Mouse (Mus musculus): ENCODE data around the gene Tbc1d2.
"Not testable (repeated sequence)": the region's sequence is repeated elsewhere in the genome, so short reads cannot be mapped to it uniquely, and the experiment has no call there.

Gene Tbc1d2

GRCm38 (mm10) chr4:46601844-46602423 is 48.1 kb downstream of the Tbc1d2 start, which contains the start of gene Coro2a:
Coro2a (minus strand) TSS chr4:46602202.
- DNase-seq (ENCODE audit: low spot score in 2 of 2) = peak; percentile 75 to 81

DNA sequence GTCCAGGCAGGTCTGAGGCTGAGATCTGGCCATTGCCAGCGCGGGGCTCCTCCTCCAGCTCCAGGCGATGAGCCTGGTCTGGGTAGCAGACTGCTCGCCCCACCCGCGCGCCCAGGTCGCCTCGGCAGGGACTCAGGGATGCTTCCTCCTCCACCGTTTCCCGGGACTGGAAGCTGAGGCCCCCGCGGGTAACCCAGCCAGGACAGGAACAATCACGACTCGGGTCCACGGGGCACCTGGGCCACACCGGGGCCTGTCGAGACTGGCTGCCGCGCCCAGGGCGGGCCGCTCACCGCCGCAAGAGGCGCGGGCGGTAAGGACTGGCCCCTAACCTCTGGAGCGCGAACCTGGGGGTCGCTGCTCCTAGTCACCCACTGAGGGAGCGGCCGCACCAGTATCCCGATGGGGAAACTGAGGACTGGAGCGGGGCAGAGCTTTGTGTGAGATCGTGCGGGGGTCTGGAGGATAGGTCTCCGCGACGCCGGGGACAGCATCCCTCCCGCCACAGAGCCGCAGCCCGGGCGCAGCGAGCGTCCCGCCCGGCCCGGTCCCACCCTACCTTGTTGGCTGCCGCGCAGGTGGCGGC is 48.7 kb downstream of the Tbc1d2 start:
- DNase-seq (ENCODE audit: low spot score in 2 of 2) = peak in 1 of 2 experiments; percentile 62

DNA sequence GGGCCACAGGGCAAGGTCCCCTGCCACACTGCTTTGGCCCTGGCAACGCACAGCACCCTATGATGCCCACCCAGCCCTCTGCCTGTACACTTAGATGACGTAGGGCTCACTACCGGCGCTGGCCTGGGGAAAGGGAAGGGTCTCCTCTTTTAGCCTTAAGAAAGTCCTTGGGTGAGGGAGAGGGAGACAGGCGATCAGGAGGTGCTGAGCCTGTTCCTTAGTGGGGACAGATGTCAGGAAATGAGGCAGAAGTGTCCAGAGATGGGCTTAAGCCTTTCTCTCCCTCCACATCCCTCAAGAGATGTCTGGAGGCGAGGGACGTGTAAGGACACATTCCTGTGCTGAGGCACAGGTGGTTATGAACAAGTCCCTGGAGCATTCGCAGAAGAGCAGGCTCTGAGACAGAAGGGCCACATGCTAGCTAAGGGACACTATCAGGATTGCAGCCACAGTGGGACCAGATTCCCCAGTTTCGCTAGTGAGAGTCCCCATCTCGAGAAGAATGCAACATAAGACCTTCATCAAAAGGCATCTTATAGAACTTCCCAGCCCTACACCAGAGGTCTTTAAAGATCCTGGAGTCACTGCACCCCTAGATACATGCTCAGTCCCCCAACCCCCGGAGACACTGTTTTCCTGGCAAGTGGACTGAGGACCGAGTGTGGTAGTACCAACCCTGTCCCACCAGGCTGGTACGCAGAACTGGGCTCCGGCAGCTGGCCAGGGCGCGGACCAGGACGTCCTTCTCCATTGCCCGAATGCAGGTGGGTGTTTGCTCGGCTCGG is 49.3 kb downstream of the Tbc1d2 start:
- DNase-seq (ENCODE audit: low spot score in 2 of 2) = peak in 1 of 2 experiments; percentile 53

DNA sequence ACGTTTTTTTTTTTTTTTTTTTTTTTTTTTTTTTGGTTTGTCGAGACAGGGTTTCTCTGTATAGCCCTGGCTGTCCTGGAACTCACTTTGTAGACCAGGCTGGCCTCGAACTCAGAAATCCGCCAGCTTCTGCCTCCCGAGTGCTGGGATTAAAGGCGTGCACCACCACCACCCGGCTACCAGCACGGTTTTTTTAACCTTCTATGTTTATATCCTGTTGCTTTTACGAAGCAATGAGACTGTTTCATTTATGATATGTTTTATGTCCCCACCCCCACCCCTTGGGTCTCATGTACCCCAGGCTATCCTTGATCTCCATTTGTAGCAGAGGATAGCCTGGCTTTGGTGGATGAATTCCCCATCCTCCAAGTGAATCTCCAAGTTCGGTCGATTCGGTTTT is 50.4 kb downstream of the Tbc1d2 start:
- DNase-seq (ENCODE audit: low spot score in 2 of 2) = not testable (repeated sequence)

DNA sequence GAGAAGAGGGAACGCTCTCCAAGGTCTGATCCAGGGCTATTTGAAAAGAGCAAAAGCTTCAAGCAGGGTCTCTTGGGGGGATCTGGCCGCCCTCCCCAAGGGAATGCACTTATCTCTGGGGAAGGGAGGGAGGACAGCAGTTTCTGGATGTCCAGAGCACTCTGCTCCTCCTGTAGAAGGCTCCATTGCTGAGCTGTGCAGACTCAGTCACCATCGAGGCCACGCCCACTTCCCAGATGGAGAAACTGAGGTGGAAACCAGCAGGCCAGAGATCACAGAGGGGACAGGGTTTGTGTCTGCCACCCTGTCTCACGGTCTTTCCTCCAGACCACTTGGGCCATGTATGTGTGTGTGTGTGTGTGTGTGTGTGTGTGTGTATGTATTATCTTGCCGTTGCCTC is 51.0 kb downstream of the Tbc1d2 start:
- DNase-seq (ENCODE audit: low spot score in 2 of 2) = peak in 1 of 2 experiments; percentile 55

DNA sequence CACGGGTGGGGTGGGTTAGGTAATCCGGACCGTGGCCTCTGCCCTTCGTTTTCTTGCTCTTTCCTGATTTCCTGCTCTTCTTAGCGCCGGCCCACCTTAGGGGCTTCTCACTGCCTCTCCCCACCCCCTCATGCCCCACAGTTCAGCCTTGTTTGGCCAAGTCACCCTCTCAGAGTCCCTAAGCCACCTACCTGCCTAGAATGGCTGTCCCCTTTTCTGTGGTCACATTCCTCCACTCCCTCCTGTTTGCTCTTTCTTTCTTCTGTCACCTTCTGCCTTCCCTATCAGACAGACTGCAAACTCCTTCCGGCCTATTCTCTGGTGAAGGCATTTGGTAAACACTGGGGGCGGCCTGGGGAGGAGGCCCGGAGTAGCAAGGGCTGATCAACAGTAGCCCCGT is 51.9 kb downstream of the Tbc1d2 start:
- DNase-seq (ENCODE audit: low spot score in 2 of 2) = peak in 1 of 2 experiments; percentile 50

DNA sequence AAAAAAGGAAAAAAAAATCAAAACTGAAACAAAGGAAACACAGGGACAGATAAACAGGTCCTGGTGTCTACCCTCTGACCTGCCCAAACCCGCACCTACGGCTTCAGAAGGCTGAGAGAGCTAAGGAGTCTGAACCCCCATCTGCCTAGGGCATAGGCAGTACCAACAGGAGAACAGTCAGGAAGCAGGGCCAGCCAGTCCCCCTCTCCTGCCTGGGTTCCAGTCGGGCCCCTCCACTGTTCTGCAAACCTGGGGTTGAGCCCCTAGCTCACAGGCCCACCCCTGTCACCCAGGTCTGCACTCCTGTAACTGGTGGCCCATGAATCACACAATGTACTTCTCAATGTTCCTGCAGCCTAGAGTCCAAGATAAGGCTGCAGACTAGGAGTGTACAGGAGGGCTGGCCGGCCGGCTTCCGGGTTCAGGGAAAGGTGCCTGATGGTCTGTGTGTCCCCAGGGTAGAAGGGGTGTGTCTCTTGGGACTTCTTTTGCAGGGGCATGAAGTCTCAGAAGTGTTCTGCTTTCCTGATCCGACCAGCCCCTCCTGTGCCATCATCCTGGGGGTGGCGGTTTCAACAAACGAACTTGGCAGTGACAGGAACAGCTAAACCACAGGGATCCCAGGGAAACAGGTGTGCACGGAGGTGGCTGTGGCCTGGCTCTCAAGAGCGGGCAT is 52.6 kb downstream of the Tbc1d2 start:
- DNase-seq (ENCODE audit: low spot score in 2 of 2) = peak in 1 of 2 experiments; percentile 55

GRCm38 (mm10) chr4:46596398-46596797 is 53.6 kb downstream of the Tbc1d2 start:
- DNase-seq (ENCODE audit: low spot score in 2 of 2) = peak in 1 of 2 experiments; percentile 50

DNA sequence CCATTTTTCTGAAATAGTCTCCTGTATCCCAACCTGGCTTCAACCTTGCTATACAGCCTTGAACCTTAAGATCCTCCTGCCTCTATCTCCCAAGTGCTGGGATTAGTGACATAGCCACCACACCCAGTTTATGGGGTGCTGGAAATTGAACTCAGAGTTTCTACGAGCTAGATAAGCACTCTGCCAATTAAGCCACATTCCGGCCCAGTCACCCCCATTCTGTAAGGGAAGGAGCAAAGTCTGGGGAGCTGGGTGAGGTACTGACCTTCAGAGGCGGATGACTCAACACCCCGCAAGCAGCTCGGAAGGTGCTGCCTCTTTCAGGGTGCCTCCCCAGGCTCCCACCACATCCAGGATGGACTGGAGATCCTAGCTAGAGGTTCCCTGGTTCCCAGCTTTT is 55.9 kb downstream of the Tbc1d2 start:
- DNase-seq (ENCODE audit: low spot score in 2 of 2) = peak; percentile 10 to 50

GRCm38 (mm10) chr4:46593472-46593871 is 56.5 kb downstream of the Tbc1d2 start:
- DNase-seq (ENCODE audit: low spot score in 2 of 2) = peak in 1 of 2 experiments; percentile 47

DNA sequence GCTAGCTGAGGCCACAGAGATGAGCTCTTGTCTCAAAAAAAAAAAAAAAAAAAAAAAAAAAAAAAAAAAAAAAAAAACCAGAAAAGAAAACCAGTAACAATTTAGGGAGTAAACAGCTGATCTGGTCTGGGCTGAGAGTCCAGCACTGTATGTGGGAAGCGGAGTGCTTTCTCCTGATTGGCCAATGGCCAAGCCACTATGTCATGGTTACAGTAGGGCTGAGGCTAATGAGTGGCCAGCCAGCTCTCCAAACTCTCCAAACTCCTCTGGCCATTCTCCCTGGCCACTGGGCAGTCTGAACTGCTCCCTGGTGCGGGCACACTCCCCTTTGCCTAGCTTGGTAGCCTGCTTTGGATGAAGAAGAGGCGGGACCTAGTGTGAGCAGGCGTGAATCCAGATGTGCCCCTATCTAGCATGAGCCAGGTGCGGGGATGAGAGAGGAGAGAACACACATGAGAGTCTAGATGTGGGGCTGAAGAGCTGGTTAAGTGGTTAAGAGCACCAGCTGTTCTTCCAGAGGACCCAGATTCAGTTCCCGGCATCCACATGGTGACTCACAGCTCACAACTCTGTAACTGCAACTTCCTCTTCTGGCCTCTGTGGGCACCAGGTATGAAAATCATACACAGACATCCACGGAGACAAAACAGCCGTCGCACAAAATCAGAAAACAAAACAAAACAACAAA is 58.0 kb downstream of the Tbc1d2 start:
- DNase-seq (ENCODE audit: low spot score in 2 of 2) = peak; percentile 29 to 59

- DNase-seq (ENCODE audit: low spot score in 2 of 2) = peak in 1 of 2 experiments; percentile 12
These were observed 59.2 kb downstream of the Tbc1d2 start for GRCm38 (mm10) chr4:46590810-46591209.

DNA sequence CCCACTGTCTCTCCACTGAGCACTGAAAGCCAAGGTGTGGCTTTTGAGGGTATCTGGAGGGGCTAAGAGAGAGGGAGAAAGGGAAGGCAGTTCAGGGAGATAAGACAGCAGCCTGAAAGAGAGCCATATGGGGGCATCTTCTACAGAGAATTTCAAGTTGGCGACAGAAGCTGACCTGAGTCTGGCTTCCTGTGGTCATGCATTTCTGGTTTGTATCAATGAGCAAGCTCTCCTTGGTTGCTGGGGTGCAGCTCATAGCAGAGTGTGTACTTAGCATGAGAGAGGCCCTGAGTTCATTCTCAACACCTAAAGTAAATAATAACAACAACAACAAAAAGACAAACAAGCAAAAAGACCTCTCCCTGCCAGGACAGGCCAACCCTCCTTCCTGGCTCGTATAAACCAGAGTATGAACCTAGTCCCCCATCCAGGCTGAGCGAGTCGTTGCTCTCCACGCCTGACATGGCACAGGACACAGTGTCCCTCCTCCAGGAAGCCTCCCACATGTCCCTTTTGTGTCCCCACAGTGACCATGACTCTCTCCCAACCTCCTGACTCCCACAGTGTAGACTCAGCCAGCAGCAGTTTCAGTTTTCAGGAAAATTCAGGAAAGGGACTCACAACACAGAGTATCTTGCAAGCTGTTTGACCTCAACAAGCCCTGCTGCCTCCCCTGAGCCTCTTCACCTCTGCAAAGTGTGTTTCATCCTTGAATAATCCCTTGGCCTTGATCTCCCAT is 59.9 kb downstream of the Tbc1d2 start:
- DNase-seq (ENCODE audit: low spot score in 2 of 2) = peak in 1 of 2 experiments; percentile 17

GRCm38 (mm10) chr4:46589151-46589550 is 60.9 kb downstream of the Tbc1d2 start:
- no peak for DNase-seq (ENCODE audit: low spot score in 2 of 2)

DNA sequence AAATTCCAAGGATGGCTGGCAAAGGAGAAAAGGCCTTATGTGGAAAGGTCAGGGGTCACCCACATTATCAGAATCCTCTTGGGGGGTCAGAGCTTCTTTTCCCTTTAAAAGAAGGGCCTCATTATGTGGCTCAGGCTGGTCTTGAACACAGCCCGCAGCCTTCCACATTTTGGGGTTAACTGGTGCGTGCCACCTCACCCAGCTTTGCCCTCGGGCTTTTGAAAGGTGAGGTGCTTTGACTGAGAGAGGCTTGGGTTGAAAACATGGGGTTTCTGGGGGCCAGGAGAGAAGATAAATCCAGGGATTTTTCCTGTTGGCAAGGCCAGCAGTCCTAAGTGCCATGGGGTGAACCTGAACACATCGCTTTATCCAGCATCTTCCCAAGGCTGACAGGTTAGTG is 63.5 kb downstream of the Tbc1d2 start:
- DNase-seq (ENCODE audit: low spot score in 2 of 2) = peak; percentile 15 to 54

DNA sequence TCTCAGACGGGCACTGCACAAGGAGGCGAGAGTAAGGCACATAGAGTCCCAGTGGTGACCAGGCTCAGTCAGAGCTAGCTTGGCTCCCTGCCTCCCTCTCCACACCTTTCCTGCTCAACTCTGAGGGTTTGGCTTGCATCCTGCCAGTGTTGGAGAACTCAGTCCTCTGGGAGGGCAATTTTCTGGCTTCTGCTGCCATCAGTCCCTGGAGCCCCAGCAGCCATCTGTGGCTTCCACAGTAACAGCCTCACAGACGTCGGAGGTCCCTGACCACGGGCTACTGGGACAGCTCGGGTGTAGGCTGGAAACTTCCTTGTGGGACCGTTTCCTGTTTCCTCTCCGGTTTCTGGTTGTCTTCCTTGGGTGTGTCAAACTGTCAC is 64.2 kb downstream of the Tbc1d2 start:
- DNase-seq (ENCODE audit: low spot score in 2 of 2) = peak in 1 of 2 experiments; percentile 56

- DNase-seq (ENCODE audit: low spot score in 2 of 2) = peak in 1 of 2 experiments; percentile 49
These were observed 64.8 kb downstream of the Tbc1d2 start for GRCm38 (mm10) chr4:46585041-46585810.

DNA sequence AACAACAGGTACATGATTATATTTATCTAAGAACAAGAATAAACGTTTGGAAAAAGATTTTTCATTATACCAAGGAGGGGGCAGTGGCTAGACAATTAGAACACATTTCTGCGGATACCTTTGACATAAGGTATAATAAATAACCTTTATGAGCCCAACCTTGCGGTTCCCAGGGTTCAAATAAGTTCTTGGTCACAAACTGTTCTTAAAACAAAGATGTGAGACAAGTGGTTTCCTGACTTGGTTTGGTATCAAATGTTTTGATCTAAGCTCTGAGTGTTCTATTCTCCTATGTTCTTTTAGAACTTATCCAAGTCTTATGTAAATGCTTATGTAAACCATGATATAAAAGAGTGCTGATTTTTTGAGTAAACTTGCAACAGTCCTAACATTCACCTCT is 65.5 kb downstream of the Tbc1d2 start:
- DNase-seq (ENCODE audit: low spot score in 2 of 2) = not testable (repeated sequence)

DNA sequence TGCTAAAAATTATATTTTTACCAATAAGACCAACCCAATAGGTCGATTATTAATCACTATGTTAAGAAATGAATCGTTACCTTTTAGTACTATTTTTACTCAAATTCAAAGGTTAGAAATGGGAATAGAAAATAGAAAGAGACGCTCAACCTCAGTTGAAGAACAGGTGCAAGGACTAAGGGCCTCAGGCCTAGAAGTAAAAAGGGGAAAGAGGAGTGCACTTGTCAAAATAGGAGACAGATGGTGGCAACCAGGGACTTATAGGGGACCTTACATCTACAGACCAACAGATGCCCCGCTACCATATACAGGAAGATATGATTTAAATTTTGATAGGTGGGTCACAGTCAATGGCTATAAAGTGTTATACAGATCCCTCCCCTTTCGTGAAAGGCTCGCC is 65.9 kb downstream of the Tbc1d2 start:
- not testable (repeated sequence) for DNase-seq (ENCODE audit: low spot score in 2 of 2)

GRCm38 (mm10) chr4:46582024-46582423 is 68.0 kb downstream of the Tbc1d2 start:
- DNase-seq (ENCODE audit: low spot score in 2 of 2) = not testable (repeated sequence)

All from urinary bladder, postnatal 4 days (tissue).